Mouse (Mus musculus) kidney, postnatal 0 days (tissue): Measurements from ENCODE around the gene Polr2m. TPM values are rescaled to one million over a fixed set of nuclear protein-coding genes. Genes with fewer than 3 reads are reported as not detected.
A peak's percentile ranks its signal among the peaks of the same experiment; 100 is the strongest.
"Not testable (repeated sequence)": the region's sequence is repeated elsewhere in the genome, so short reads cannot be mapped to it uniquely, and the experiment has no call there.

Source experiments
- ATAC-seq: fragments of 200-750 bp; cut with Nextera tagmentation; replicated peaks from 2 replicates; pipeline ENCODE4 v1.8.0; 2017; ENCODE audit warnings: low read depth, moderate number of reproducible peaks, moderate TSS enrichment, moderate library complexity; ENCODE audit not compliant: low FRiP score
- DNase-seq: peaks from one replicate; pipeline ENCODE4 v3.0.0-alpha.2; 2016; ENCODE audit warnings: low spot score
- H3K27ac ChIP-seq: fragments of 300-500 bp; sonication (generic); 2 replicates; pipeline ENCODE4 v1.5.1; 2014; ENCODE audit warnings: mild to moderate bottlenecking
- H3K27me3 ChIP-seq: fragments of 300-500 bp; sonication (generic); 2 replicates; pipeline ENCODE4 v1.6.1; 2014; ENCODE audit warnings: low read length, mixed read lengths; ENCODE audit not compliant: insufficient read depth
- H3K36me3 ChIP-seq: fragments of 300-500 bp; sonication (generic); 2 replicates; pipeline ENCODE4 v1.6.1; 2014; ENCODE audit warnings: low read length, mixed read lengths; ENCODE audit not compliant: insufficient read depth
- H3K4me1 ChIP-seq: fragments of 300-500 bp; sonication (generic); replicated peaks from 2 replicates; pipeline ENCODE4 v1.6.1; 2014; ENCODE audit warnings: antibody characterized with exemption, low read length, mixed read lengths; ENCODE audit not compliant: insufficient read depth
- H3K4me2 ChIP-seq: fragments of 300-500 bp; sonication (generic); 2 replicates; pipeline ENCODE4 v1.6.1; 2014; ENCODE audit warnings: mild to moderate bottlenecking, low read length, moderate library complexity, mixed read lengths
- H3K4me3 ChIP-seq: fragments of 300-500 bp; sonication (generic); replicated peaks from 2 replicates; pipeline ENCODE4 v1.5.1; 2014; ENCODE audit warnings: low read depth, low read length
- H3K9ac ChIP-seq: fragments of 300-500 bp; sonication (generic); 2 replicates; pipeline ENCODE4 v1.6.1; 2014; ENCODE audit warnings: low read depth, low read length
- H3K9me3 ChIP-seq: fragments of 300-500 bp; sonication (generic); replicated peaks from 2 replicates; pipeline ENCODE4 v1.6.1; 2016; ENCODE audit warnings: low read length, inconsistent platforms, mixed read lengths
- CTCF ChIP-seq: IDR thresholded peaks from 2 replicates; pipeline ENCODE4 v1.5.1; 2016; ENCODE audit warnings: antibody characterized with exemption, low read depth, mild to moderate bottlenecking, moderate library complexity
- WGBS: fragments of 180-500 bp; shearing (Covaris S2); extraction: QIAGEN DNeasy Blood & Tissue Kit; methylation state at CpG from one replicate; pipeline ENCODE4 v1.1.7; 2014; 5-methylcytosine and 5-hydroxymethylcytosine counted together
- polyA plus RNA-seq: library from polyadenylated mRNA; unstranded; fragments of >200 nt; fragmentation: Nextera tagmentation; extraction: Ambion mirVana; gene quantifications from 2 replicates; pipeline ENCODE4 v1.2.1, GENCODE M21; 2015

Gene Polr2m
- polyA plus RNA-seq, 1 experiment from 2014 or later: 324 TPM

- peaks cover 14% of the 10 kb centered on the region for H3K4me1 ChIP-seq
- H3K4me3 ChIP-seq: no peak overlapping the region
- no peak overlapping the region for H3K4me2 ChIP-seq
- TF ChIP-seq CTCF: no peak
- H3K36me3 ChIP-seq: no peaks in the 10 kb centered on the region
- H3K27ac ChIP-seq: 0 out of 2 replicates have a peak overlapping the region, but pooled peaks have one; percentile 8
- DNase-seq (no peak), ATAC-seq (no peak)
- H3K9me3 ChIP-seq: no peaks in the 10 kb centered on the region
- no peak overlapping the region for H3K9ac ChIP-seq
- H3K27me3 ChIP-seq: no peaks in the 10 kb centered on the region
- 68% methylated on average over 5 of the region's 5 CpGs for WGBS
Observed at GRCm38 (mm10) chr9:71493771-71494170, 8.0 kb upstream of the Polr2m start.

DNA sequence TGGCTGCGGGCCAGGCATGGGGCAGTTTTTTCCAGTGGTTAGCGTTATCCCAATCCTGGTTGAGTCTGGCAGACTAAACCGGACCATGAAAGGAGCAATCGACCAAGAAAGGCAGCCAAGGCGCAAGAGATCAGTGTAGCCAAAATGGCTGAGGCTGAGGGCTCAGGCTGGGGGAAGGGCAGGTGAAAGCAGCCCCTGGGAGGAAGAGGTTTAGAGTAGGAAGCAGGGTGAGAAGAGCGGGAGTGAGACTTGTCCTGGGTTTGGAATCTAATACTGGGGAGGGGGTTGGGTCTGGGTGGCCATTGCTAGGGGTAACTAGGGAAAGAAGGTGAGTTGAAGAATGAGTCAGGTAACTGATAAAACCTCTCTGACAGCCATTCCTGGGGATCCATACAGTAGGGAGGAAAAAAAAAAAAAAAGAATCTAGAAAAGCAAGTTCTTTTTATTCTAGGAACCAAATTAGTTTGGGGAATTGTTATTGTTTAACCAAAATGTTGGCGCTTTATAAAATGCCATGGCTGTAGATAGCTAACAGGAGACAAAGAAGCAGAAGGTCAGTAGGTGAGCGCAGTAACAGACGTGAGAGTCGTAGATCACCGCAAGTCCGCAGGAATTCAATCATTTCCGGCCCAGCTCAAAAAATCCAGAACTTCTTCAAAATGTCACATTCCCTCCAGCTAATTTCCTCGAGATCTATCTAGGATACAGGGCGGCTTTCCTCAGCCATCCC, 6.7 kb upstream of the Polr2m start:
- DNase-seq: no peak
- Histone ChIP-seq H3K4me3 (no peak overlapping the region), H3K4me1 (peaks cover 14% of the 10 kb centered on the region; the same call in 1 of the 2 replicates), H3K9ac (no peak overlapping the region), H3K27me3 (no peaks in the 10 kb centered on the region), H3K27ac (peak overlapping the region; percentile 58; the same call in 1 of the 2 replicates), H3K36me3 (no peaks in the 10 kb centered on the region), H3K9me3 (no peaks in the 10 kb centered on the region), H3K4me2 (no peak overlapping the region)
- 52% methylated on average over 15 of the region's 15 CpGs for WGBS
- no peak for ATAC-seq
- no peak for TF ChIP-seq CTCF

- H3K27ac ChIP-seq: peak overlapping the region; percentile 1; the same call in 1 of the 2 replicates
- no peaks in the 10 kb centered on the region for H3K27me3 ChIP-seq
- no peak for ATAC-seq
- no peak overlapping the region for H3K4me2 ChIP-seq
- TF ChIP-seq CTCF: no peak
- no peaks in the 10 kb centered on the region for H3K9me3 ChIP-seq
- peaks cover 14% of the 10 kb centered on the region; the same call in 1 of the 2 replicates for H3K4me1 ChIP-seq
- no peaks in the 10 kb centered on the region for H3K36me3 ChIP-seq
- no peak overlapping the region for H3K9ac ChIP-seq
- no peak overlapping the region for H3K4me3 ChIP-seq
- peak; percentile 74 for DNase-seq
- 39% methylated on average over 3 of the region's 3 CpGs for WGBS
Observed at GRCm38 (mm10) chr9:71490076-71490475, 4.3 kb upstream of the Polr2m start.

GRCm38 (mm10) chr9:71486127-71486526, 392 bp upstream of the Polr2m start:
- 35% methylated on average over 7 of the region's 7 CpGs for WGBS
- H3K4me2 ChIP-seq: peak overlapping the region; percentile 4; the same call in 1 of the 2 replicates
- ATAC-seq: no peak

GRCm38 (mm10) chr9:71484871-71485474, 762 bp downstream of the Polr2m start:
- Histone ChIP-seq H3K4me1 (no peaks in the 10 kb centered on the region), H3K36me3 (peaks cover 31% of the 10 kb centered on the region), H3K27me3 (no peaks in the 10 kb centered on the region), H3K27ac (peak overlapping the region; percentile 97), H3K9me3 (no peaks in the 10 kb centered on the region), H3K9ac (peak overlapping the region; percentile 98), H3K4me3 (peak overlapping the region; percentile 81), H3K4me2 (peak overlapping the region; percentile 71)
- TF ChIP-seq CTCF: no peak
- peak; percentile 43 for DNase-seq
- WGBS: under 1% methylated on average over 14 of the region's 14 CpGs
- ATAC-seq: no peak

More at GRCm38 (mm10) chr9:71486127-71486526, 392 bp upstream of the Polr2m start:
- DNase-seq: no peak
- H3K4me1 ChIP-seq: no peaks in the 10 kb centered on the region; the same call in 1 of the 2 replicates
- peak overlapping the region; percentile 81; the same call in 1 of the 2 replicates for H3K4me3 ChIP-seq
- no peak for TF ChIP-seq CTCF
- H3K9me3 ChIP-seq: no peaks in the 10 kb centered on the region
- no peak overlapping the region; the same call in 1 of the 2 replicates for H3K27ac ChIP-seq
- H3K27me3 ChIP-seq: no peaks in the 10 kb centered on the region
- H3K36me3 ChIP-seq: peaks cover 20% of the 10 kb centered on the region
- 0 out of 2 replicates have a peak overlapping the region, but pooled peaks have one; percentile 98 for H3K9ac ChIP-seq

- WGBS: 54% methylated on average over 7 of the region's 7 CpGs
- peaks cover 42% of the 10 kb centered on the region for H3K36me3 ChIP-seq
- DNase-seq, H3K9me3 ChIP-seq, H3K4me1 ChIP-seq, H3K4me3 ChIP-seq, H3K27ac ChIP-seq, ATAC-seq, H3K27me3 ChIP-seq, H3K9ac ChIP-seq: not testable (repeated sequence)
- peak overlapping the region; percentile 71 for H3K4me2 ChIP-seq
Observed at GRCm38 (mm10) chr9:71483872-71484271, 1.9 kb downstream of the Polr2m start.
